Mouse (Mus musculus) MEL (cell line): ENCODE results near the gene Osbpl9. TPM values are rescaled to one million over a fixed set of nuclear protein-coding genes. Genes with fewer than 3 reads are reported as not detected.

Source experiments
- DNase-seq: peaks from one replicate; pipeline ENCODE4 v3.0.0; 2011; ENCODE audit warnings: low read depth, low spot score
- H3K27ac ChIP-seq: 2 replicates; pipeline ENCODE4 v1.5.1; 2012; ENCODE audit warnings: low read depth, mild to moderate bottlenecking, control low read depth, low read length, moderate library complexity; ENCODE audit not compliant: control insufficient read depth
- H3K27me3 ChIP-seq, 2 experiments: fragments of 150-350 bp in 1 of 2; sonication (generic) in 1 of 2; 2 replicates each; pipeline ENCODE4 v1.6.1; 2012; ENCODE audit warnings: low read length in 2 of 2, mild to moderate bottlenecking in 2 of 2, improper control_type of control experiment in 1 of 2, moderate library complexity in 1 of 2; ENCODE audit not compliant: insufficient read depth in 2 of 2, control insufficient read depth in 1 of 2
- H3K36me3 ChIP-seq, 2 experiments: 2 replicates each; pipeline ENCODE4 v1.6.1; 2012 to 2014; ENCODE audit warnings: low read length in 2 of 2, improper control_type of control experiment in 1 of 2, inconsistent platforms in 1 of 2, mild to moderate bottlenecking in 1 of 2; ENCODE audit not compliant: insufficient read depth in 2 of 2, control insufficient read depth in 1 of 2
- H3K4me1 ChIP-seq, 2 experiments: fragments of 150-350 bp in 1 of 2; sonication (generic) in 1 of 2; 2 replicates each; pipeline ENCODE4 v1.6.1; 2012; ENCODE audit warnings: low read length in 2 of 2, improper control_type of control experiment in 1 of 2, mild to moderate bottlenecking in 1 of 2; ENCODE audit not compliant: insufficient read depth in 2 of 2, control insufficient read depth in 1 of 2
- H3K4me3 ChIP-seq, 2 experiments: fragments of 150-350 bp in 1 of 2; sonication (generic) in 1 of 2; 2 replicates each; pipeline ENCODE4 v1.5.1; 2012; ENCODE audit warnings: low read depth in 2 of 2, low read length in 2 of 2, mild to moderate bottlenecking in 2 of 2, moderate library complexity in 2 of 2, control low read depth in 1 of 2, improper control_type of control experiment in 1 of 2; ENCODE audit not compliant: control insufficient read depth in 1 of 2, insufficient read depth in 1 of 2
- H3K79me2 ChIP-seq: 2 replicates; pipeline ENCODE4 v1.6.1; 2012; ENCODE audit warnings: mild to moderate bottlenecking, low read length, moderate library complexity; ENCODE audit not compliant: control insufficient read depth, poor library complexity, insufficient read depth
- H3K9ac ChIP-seq: 2 replicates; pipeline ENCODE4 v1.6.1; 2012; ENCODE audit warnings: low read depth, mild to moderate bottlenecking, control low read depth, low read length, moderate library complexity; ENCODE audit not compliant: control insufficient read depth, poor library complexity, severe bottlenecking
- H3K9me3 ChIP-seq: fragments of 150-350 bp; sonication (generic); replicated peaks from 2 replicates; pipeline ENCODE4 v1.6.1; 2012; ENCODE audit warnings: mild to moderate bottlenecking, low read length, improper control_type of control experiment, moderate library complexity; ENCODE audit not compliant: insufficient read depth
- BHLHE40 ChIP-seq: IDR thresholded peaks from 2 replicates; pipeline ENCODE4 v1.6.1; 2012; ENCODE audit warnings: low read depth, mild to moderate bottlenecking, inconsistent platforms, low read length, improper control_type of control experiment, borderline replicate concordance
- CHD2 ChIP-seq: IDR thresholded peaks from 2 replicates; pipeline ENCODE4 v1.6.1; 2011; ENCODE audit warnings: low read length, improper control_type of control experiment
- CTCF ChIP-seq, 3 experiments: IDR thresholded peaks in 2 of 3; conservative IDR thresholded peaks in 1 of 3; 2 replicates each; pipeline ENCODE4 v1.5.1; 2011 to 2012; ENCODE audit warnings: low read length in 3 of 3, low read depth in 2 of 3, mild to moderate bottlenecking in 2 of 3, improper control_type of control experiment in 1 of 3, inconsistent platforms in 1 of 3, mixed read lengths in 1 of 3, moderate library complexity in 1 of 3; ENCODE audit not compliant: control insufficient read depth in 1 of 3, insufficient read depth in 1 of 3, poor library complexity in 1 of 3, severe bottlenecking in 1 of 3
- E2F4 ChIP-seq: IDR thresholded peaks from 2 replicates; pipeline ENCODE4 v1.6.1; 2011; ENCODE audit warnings: low read depth, low read length, improper control_type of control experiment, borderline replicate concordance
- ELF1 ChIP-seq: IDR thresholded peaks from 2 replicates; pipeline ENCODE4 v1.6.1; 2014; ENCODE audit warnings: low read depth, mild to moderate bottlenecking, inconsistent platforms, low read length, improper control_type of control experiment, moderate library complexity
- GABPA ChIP-seq: IDR thresholded peaks from 2 replicates; pipeline ENCODE4 v1.6.1; 2012; ENCODE audit warnings: low read depth, mild to moderate bottlenecking, inconsistent platforms, low read length, improper control_type of control experiment, moderate library complexity
- HCFC1 ChIP-seq: IDR thresholded peaks from 2 replicates; pipeline ENCODE4 v1.6.1; 2012; ENCODE audit warnings: low read depth, mild to moderate bottlenecking, inconsistent platforms, low read length, improper control_type of control experiment, moderate library complexity
- JUND ChIP-seq: IDR thresholded peaks from 2 replicates; pipeline ENCODE4 v1.6.1; 2011; ENCODE audit warnings: low read depth, mild to moderate bottlenecking, improper control_type of control experiment, low read length
- KAT2A ChIP-seq: conservative IDR thresholded peaks from 2 replicates; pipeline ENCODE4 v1.6.1; 2012; ENCODE audit warnings: low read depth, low read length, improper control_type of control experiment, inconsistent platforms
- MXI1 ChIP-seq: IDR thresholded peaks from 2 replicates; pipeline ENCODE4 v1.6.1; 2011; ENCODE audit warnings: mild to moderate bottlenecking, low read depth, low read length, improper control_type of control experiment
- MYC ChIP-seq: IDR thresholded peaks from 2 replicates; pipeline ENCODE4 v1.6.1; 2011; ENCODE audit warnings: low read depth, mild to moderate bottlenecking, low read length, improper control_type of control experiment, moderate library complexity
- POLR2A ChIP-seq, 2 experiments: IDR thresholded peaks; 2 replicates each; pipeline ENCODE4 v1.6.1; 2011 to 2012; ENCODE audit warnings: low read length in 2 of 2, mild to moderate bottlenecking in 2 of 2, control low read depth in 1 of 2, improper control_type of control experiment in 1 of 2, low read depth in 1 of 2, moderate library complexity in 1 of 2; ENCODE audit not compliant: control insufficient read depth in 1 of 2, insufficient read depth in 1 of 2, poor library complexity in 1 of 2
- POLR2AphosphoS2 ChIP-seq: IDR thresholded peaks from 2 replicates; pipeline ENCODE4 v1.6.1; 2011; ENCODE audit warnings: low read length, improper control_type of control experiment
- POLR2AphosphoS5 ChIP-seq: IDR thresholded peaks from 2 replicates; pipeline ENCODE4 v1.6.1; 2012; ENCODE audit warnings: low read depth, borderline replicate concordance, mild to moderate bottlenecking, inconsistent platforms, low read length, moderate library complexity, mixed read lengths
- RAD21 ChIP-seq: IDR thresholded peaks from 2 replicates; pipeline ENCODE4 v1.6.1; 2011; ENCODE audit warnings: mild to moderate bottlenecking, low read depth, low read length, improper control_type of control experiment
- RCOR1 ChIP-seq: IDR thresholded peaks from 2 replicates; pipeline ENCODE4 v1.6.1; 2012; ENCODE audit warnings: low read depth, mild to moderate bottlenecking, inconsistent platforms, low read length, improper control_type of control experiment
- SIN3A ChIP-seq: IDR thresholded peaks from 2 replicates; pipeline ENCODE4 v1.6.1; 2012; ENCODE audit warnings: low read length, improper control_type of control experiment, inconsistent platforms
- SMC3 ChIP-seq: IDR thresholded peaks from 2 replicates; pipeline ENCODE4 v1.6.1; 2011; ENCODE audit warnings: low read depth, low read length, improper control_type of control experiment
- TBP ChIP-seq: IDR thresholded peaks from 2 replicates; pipeline ENCODE4 v1.8.0; 2011; ENCODE audit warnings: low read depth, low read length, improper control_type of control experiment
- ZC3H11A ChIP-seq: IDR thresholded peaks from 2 replicates; pipeline ENCODE4 v1.6.1; 2012; ENCODE audit warnings: low read depth, mild to moderate bottlenecking, inconsistent platforms, low read length, improper control_type of control experiment
- ZMIZ1 ChIP-seq: IDR thresholded peaks from 2 replicates; pipeline ENCODE4 v1.6.1; 2012; ENCODE audit warnings: low read depth, mild to moderate bottlenecking, inconsistent platforms, low read length, improper control_type of control experiment, moderate library complexity
- polyA plus RNA-seq, 2 experiments: library from polyadenylated mRNA; stranded (reverse) in 1 of 2; unstranded in 1 of 2; fragments of >175 nt in 1 of 2; fragments of >200 nt in 1 of 2; gene quantifications; 2 replicates each; pipeline versions ENCODE4 v1.2.1 to v1.2.4; 2012; ENCODE audit warnings: low replicate concordance in 2 of 2, low read depth in 1 of 2; ENCODE audit not compliant: insufficient read length in 2 of 2, insufficient read depth in 1 of 2, missing spikeins in 1 of 2
- total RNA-seq: library from RNA; depleted of rRNA; stranded (reverse); fragments of 300-350 nt; gene quantifications from 2 replicates; pipeline ENCODE4 v1.2.3, GENCODE M21; 2012

Gene Osbpl9
- total and polyA plus RNA-seq, 3 experiments = 14.9 to 42.6 TPM; not detected in 1

GRCm38 (mm10) chr4:109222001-109222400, 19.9 kb upstream of the Osbpl9 start:
- no peaks in the 10 kb centered on the region for H3K79me2 ChIP-seq
- H3K9me3 ChIP-seq = no peaks in the 10 kb centered on the region
- peaks cover 0 to 8% of the 10 kb centered on the region in 2 experiments for H3K27me3 ChIP-seq
- H3K9ac ChIP-seq = no peak overlapping the region
- no peak for DNase-seq
- no peaks in the 10 kb centered on the region for H3K36me3 ChIP-seq
- TF ChIP-seq KAT2A = no peak
- H3K27ac ChIP-seq = no peak overlapping the region
- no peaks in the 10 kb centered on the region for H3K4me1 ChIP-seq
- H3K4me3 ChIP-seq = no peak overlapping the region

GRCm38 (mm10) chr4:109220441-109220940, 18.4 kb upstream of the Osbpl9 start:
- Histone ChIP-seq H3K27me3 (peaks cover 0 to 5% of the 10 kb centered on the region in 2 experiments; a peak in 3 of 4 replicates), H3K4me1 (no peaks in the 10 kb centered on the region), H3K9ac (no peak overlapping the region), H3K9me3 (no peaks in the 10 kb centered on the region), H3K79me2 (no peaks in the 10 kb centered on the region), H3K27ac (no peak overlapping the region), H3K4me3 (no peak overlapping the region), H3K36me3 (no peaks in the 10 kb centered on the region)
- no peak for DNase-seq
- TF ChIP-seq GABPA (no peak), JUND (no peak), CHD2 (no peak), POLR2AphosphoS2 (no peak), HCFC1 (no peak), POLR2AphosphoS5 (no peak), ZC3H11A (no peak), RAD21 (no peak), ZMIZ1 (no peak), SMC3 (no peak), BHLHE40 (no peak), ELF1 (no peak), MXI1 (no peak), POLR2A (IDR thresholded peaks at IDR 0.05; ENCODE audit: control insufficient read depth in 1 of 2, insufficient read depth in 1 of 2, low read depth in 1 of 2, low read length in 2 of 2, poor library complexity in 1 of 2) (no peak), TBP (no peak), SIN3A (no peak)

GRCm38 (mm10) chr4:109218008-109218407, 15.9 kb upstream of the Osbpl9 start:
- Histone ChIP-seq H3K4me1 (no peaks in the 10 kb centered on the region), H3K9ac (no peak overlapping the region), H3K9me3 (no peaks in the 10 kb centered on the region), H3K4me3 (no peak overlapping the region), H3K79me2 (no peaks in the 10 kb centered on the region), H3K27ac (no peak overlapping the region), H3K36me3 (no peaks in the 10 kb centered on the region), H3K27me3 (peaks cover 3% of the 10 kb centered on the region in 2 experiments; a peak in 2 of 4 replicates)
- no peak for DNase-seq
- no peak for TF ChIP-seq KAT2A
- no peak for TF ChIP-seq E2F4
- TF ChIP-seq MYC = no peak
- TF ChIP-seq RCOR1 = no peak
- no peak for TF ChIP-seq CTCF (IDR thresholded peaks at IDR 0.05 in 2 of 3, conservative IDR thresholded peaks at IDR 0.05 in 1 of 3; ENCODE audit: control insufficient read depth in 1 of 3, insufficient read depth in 1 of 3, low read depth in 2 of 3, low read length in 3 of 3, poor library complexity in 1 of 3, severe bottlenecking in 1 of 3)
- no peak for TF ChIP-seq TBP
